Mouse (Mus musculus): Measurements from ENCODE around the gene Igsf3.

Gene Igsf3

GRCm38 (mm10) chr3:101376538-101377247 is at the start of gene Igsf3:
Gene Igsf3, plus strand, starts transcription at chr3:101377083.
- peak; percentile 85 for DNase-seq (ENCODE audit: low spot score)

- no peak for DNase-seq (ENCODE audit: low spot score)
These were observed 49.6 kb upstream of the Igsf3 start for GRCm38 (mm10) chr3:101327248-101327647.

- no peak for DNase-seq (ENCODE audit: low spot score)
These were observed 48.3 kb upstream of the Igsf3 start for GRCm38 (mm10) chr3:101328617-101329016.

- no peak for DNase-seq (ENCODE audit: low spot score)
These were observed 33.5 kb upstream of the Igsf3 start for GRCm38 (mm10) chr3:101343199-101343924.

- DNase-seq (ENCODE audit: low spot score): no peak
These were observed 32.6 kb upstream of the Igsf3 start for GRCm38 (mm10) chr3:101344246-101344645.

- no peak for DNase-seq (ENCODE audit: low spot score)
These were observed 31.6 kb upstream of the Igsf3 start for GRCm38 (mm10) chr3:101345299-101345698.

- DNase-seq (ENCODE audit: low spot score): no peak
These were observed 30.1 kb upstream of the Igsf3 start for GRCm38 (mm10) chr3:101346806-101347205.

GRCm38 (mm10) chr3:101348501-101349161 is 28.3 kb upstream of the Igsf3 start:
- DNase-seq (ENCODE audit: low spot score): no peak

GRCm38 (mm10) chr3:101349542-101350307 is 27.2 kb upstream of the Igsf3 start:
- no peak for DNase-seq (ENCODE audit: low spot score)

- DNase-seq (ENCODE audit: low spot score): no peak
These were observed 26.5 kb upstream of the Igsf3 start for GRCm38 (mm10) chr3:101350406-101350805.

GRCm38 (mm10) chr3:101354490-101354889 is 22.4 kb upstream of the Igsf3 start:
- DNase-seq (ENCODE audit: low spot score): no peak

- DNase-seq (ENCODE audit: low spot score): no peak
These were observed 21.2 kb upstream of the Igsf3 start for GRCm38 (mm10) chr3:101355702-101356101.

- no peak for DNase-seq (ENCODE audit: low spot score)
These were observed 20.0 kb upstream of the Igsf3 start for GRCm38 (mm10) chr3:101356583-101357553.

- no peak for DNase-seq (ENCODE audit: low spot score)
These were observed 16.1 kb upstream of the Igsf3 start for GRCm38 (mm10) chr3:101360832-101361231.

GRCm38 (mm10) chr3:101362391-101362790 is 14.5 kb upstream of the Igsf3 start:
- no peak for DNase-seq (ENCODE audit: low spot score)

GRCm38 (mm10) chr3:101363574-101363973 is 13.3 kb upstream of the Igsf3 start:
- DNase-seq (ENCODE audit: low spot score): no peak

- no peak for DNase-seq (ENCODE audit: low spot score)
These were observed 11.7 kb upstream of the Igsf3 start for GRCm38 (mm10) chr3:101365081-101365612.

GRCm38 (mm10) chr3:101365911-101366310 is 11.0 kb upstream of the Igsf3 start:
- no peak for DNase-seq (ENCODE audit: low spot score)

- no peak for DNase-seq (ENCODE audit: low spot score)
These were observed 9.5 kb upstream of the Igsf3 start for GRCm38 (mm10) chr3:101367372-101367771.

- no peak for DNase-seq (ENCODE audit: low spot score)
These were observed 7.5 kb upstream of the Igsf3 start for GRCm38 (mm10) chr3:101369301-101369881.

Data from ovary, postnatal 36 days (tissue).